Mouse (Mus musculus) heart, adult 2 months (tissue): Measurements from ENCODE around the gene Ccdc91.

Experiments used
- CTCF ChIP-seq: fragments of 200-600 bp; IDR thresholded peaks from 2 replicates; pipeline ENCODE4 v1.8.1; 2022; ENCODE audit warnings: antibody characterized with exemption, mild to moderate bottlenecking, moderate library complexity
- EP300 ChIP-seq: fragments of 200-500 bp; IDR thresholded peaks from 2 replicates; pipeline ENCODE4 v1.6.1; 2011; ENCODE audit warnings: low read depth, low read length, control low read depth; ENCODE audit not compliant: insufficient read depth
- POLR2A ChIP-seq: fragments of 200-500 bp; IDR thresholded peaks from 2 replicates; pipeline ENCODE4 v1.6.1; 2011; ENCODE audit warnings: mild to moderate bottlenecking, low read depth, low read length, control low read depth; ENCODE audit not compliant: insufficient read depth

- TF ChIP-seq CTCF (no peak), POLR2A (no peak), EP300 (no peak)
Measured at GRCm38 (mm10) chr6:147540942-147541341, 65.3 kb downstream of the Ccdc91 start.
